Mouse (Mus musculus): ENCODE results near the gene Hoxd10.

The Hoxd10 gene

GRCm38 (mm10) chr2:74663291-74663925 lies 28.3 kb upstream of the Hoxd10 start:
- in situ Hi-C loops (cut with MboI, MseI): loop anchor here (10.0 to 25.0 kb wide), 3 partner anchors 359 to 1076 kb away; partner anchors contain the start of gene Chrna1

GRCm38 (mm10) chr2:74666411-74666810 lies 25.3 kb upstream of the Hoxd10 start:
- in situ Hi-C loops (cut with MboI, MseI): loop anchor here (10.0 to 25.0 kb wide), 3 partner anchors 362 to 1079 kb away; partner anchors contain the start of gene Chrna1

GRCm38 (mm10) chr2:74667191-74667841 lies 24.4 kb upstream of the Hoxd10 start:
- in situ Hi-C loops (cut with MboI, MseI): loop anchor here (10.0 to 25.0 kb wide), 3 partner anchors 363 to 1080 kb away; partner anchors contain the start of gene Chrna1

GRCm38 (mm10) chr2:74667842-74668357 lies 23.8 kb upstream of the Hoxd10 start, which contains the start of gene Hoxd13:
Hoxd13 (plus strand) TSS chr2:74668310.
- in situ Hi-C loops (cut with MboI, MseI): loop anchor here (10.0 to 25.0 kb wide), 3 partner anchors 363 to 1081 kb away; partner anchors contain the start of gene Chrna1

- in situ Hi-C loops (cut with MboI, MseI): loop anchor here (10.0 to 25.0 kb wide), 3 partner anchors 364 to 1081 kb away; partner anchors contain the start of gene Chrna1
These were observed 23.1 kb upstream of the Hoxd10 start for GRCm38 (mm10) chr2:74668370-74669229.

- in situ Hi-C loops (cut with MboI, MseI): loop anchor here (10.0 to 25.0 kb wide), 3 partner anchors 364 to 1082 kb away; partner anchors contain the start of gene Chrna1
These were observed 22.5 kb upstream of the Hoxd10 start for GRCm38 (mm10) chr2:74669230-74669578.

- in situ Hi-C loops (cut with MboI, MseI): loop anchor here (10.0 to 25.0 kb wide), 4 partner anchors 365 to 1082 kb away; partner anchors contain the start of gene Chrna1
These were observed 22.0 kb upstream of the Hoxd10 start for GRCm38 (mm10) chr2:74669650-74670235.

GRCm38 (mm10) chr2:74670632-74671188 lies 21.0 kb upstream of the Hoxd10 start:
- in situ Hi-C loops (cut with MboI, MseI): loop anchor here (10.0 to 25.0 kb wide), 3 partner anchors 606 to 1083 kb away; partner anchors contain the start of gene Chrna1

GRCm38 (mm10) chr2:74671847-74672246 lies 19.9 kb upstream of the Hoxd10 start:
- in situ Hi-C loops (cut with MboI, MseI): loop anchor here (10.0 to 25.0 kb wide), 3 partner anchors 607 to 1085 kb away; partner anchors contain the start of gene Chrna1

GRCm38 (mm10) chr2:74672481-74673362 lies 19.0 kb upstream of the Hoxd10 start:
- in situ Hi-C loops (cut with MboI, MseI): loop anchor here (10.0 to 25.0 kb wide), 3 partner anchors 608 to 1085 kb away; partner anchors contain the start of gene Chrna1

- in situ Hi-C loops (cut with MboI, MseI): loop anchor here (10.0 to 25.0 kb wide), 3 partner anchors 609 to 1087 kb away; partner anchors contain the start of gene Chrna1
These were observed 17.8 kb upstream of the Hoxd10 start for GRCm38 (mm10) chr2:74673835-74674425.

GRCm38 (mm10) chr2:74674881-74675665 lies 16.7 kb upstream of the Hoxd10 start, which contains the start of gene Hoxd12:
Hoxd12 (plus strand) TSS chr2:74675013.
- in situ Hi-C loops (cut with MboI, MseI): loop anchor here (10.0 to 25.0 kb wide), 3 partner anchors 610 to 1088 kb away; partner anchors contain the start of gene Chrna1

- in situ Hi-C loops (cut with MboI, MseI): loop anchor here (10.0 kb wide), 1 partner anchor 611 kb away; no protein-coding TSS in a partner anchor
These were observed 15.9 kb upstream of the Hoxd10 start for GRCm38 (mm10) chr2:74675666-74676282.

GRCm38 (mm10) chr2:74676376-74677052 lies 15.2 kb upstream of the Hoxd10 start:
- in situ Hi-C loops (cut with MboI, MseI): loop anchor here (10.0 kb wide), 1 partner anchor 612 kb away; no protein-coding TSS in a partner anchor

- in situ Hi-C loops (cut with MboI, MseI): loop anchor here (10.0 kb wide), 1 partner anchor 612 kb away; no protein-coding TSS in a partner anchor
These were observed 14.6 kb upstream of the Hoxd10 start for GRCm38 (mm10) chr2:74677106-74677505.

- in situ Hi-C loops (cut with MboI, MseI): loop anchor here (10.0 kb wide), 1 partner anchor 614 kb away; no protein-coding TSS in a partner anchor
These were observed 12.7 kb upstream of the Hoxd10 start, which contains the start of gene Hoxd11 for GRCm38 (mm10) chr2:74678891-74679595. Hoxd11 (plus strand) TSS chr2:74679557.
